Mouse (Mus musculus) kidney, embryonic 15.5 days (tissue): ENCODE measurements at regions not wholly inside any gene's neighbourhood (a gene's known extent, or its start where the extent isn't known, plus 50 kb on each side); places are given as distances from the start of the nearest gene placed in this dataset.
"Not testable (repeated sequence)": the region's sequence is repeated elsewhere in the genome, so short reads cannot be mapped to it uniquely, and the experiment has no call there.

Source experiments
- ATAC-seq: fragments of 200-750 bp; cut with Nextera tagmentation; replicated peaks from 2 replicates; pipeline ENCODE4 v1.8.0; 2017; ENCODE audit warnings: moderate TSS enrichment; ENCODE audit not compliant: low FRiP score
- H3K27ac ChIP-seq: fragments of 300-500 bp; sonication (generic); 2 replicates; pipeline ENCODE4 v1.5.1; 2015; ENCODE audit warnings: mild to moderate bottlenecking, inconsistent platforms
- H3K27me3 ChIP-seq: fragments of 300-500 bp; sonication (generic); 2 replicates; pipeline ENCODE4 v1.6.1; 2015; ENCODE audit warnings: inconsistent platforms
- H3K36me3 ChIP-seq: fragments of 300-500 bp; sonication (generic); 2 replicates; pipeline ENCODE4 v1.6.1; 2015; ENCODE audit warnings: inconsistent platforms
- H3K4me1 ChIP-seq: fragments of 300-500 bp; sonication (generic); 2 replicates; pipeline ENCODE4 v1.6.1; 2015; ENCODE audit warnings: inconsistent platforms
- H3K4me2 ChIP-seq: fragments of 300-500 bp; sonication (generic); 2 replicates; pipeline ENCODE4 v1.6.1; 2015; ENCODE audit warnings: moderate library complexity, mild to moderate bottlenecking, inconsistent platforms
- H3K4me3 ChIP-seq: fragments of 300-500 bp; sonication (generic); replicated peaks from 2 replicates; pipeline ENCODE4 v1.5.1; 2015; ENCODE audit warnings: mild to moderate bottlenecking, inconsistent platforms
- H3K9ac ChIP-seq: fragments of 300-500 bp; sonication (generic); 2 replicates; pipeline ENCODE4 v1.6.1; 2015; ENCODE audit warnings: mild to moderate bottlenecking, inconsistent platforms
- H3K9me3 ChIP-seq: fragments of 300-500 bp; sonication (generic); replicated peaks from 2 replicates; pipeline ENCODE4 v1.6.1; 2016; ENCODE audit warnings: inconsistent platforms
- WGBS: fragments of 180-500 bp; shearing (Covaris S2); methylation state at CpG from one replicate; pipeline ENCODE4 v1.1.7; 2015; ENCODE audit warnings: mixed read lengths; 5-methylcytosine and 5-hydroxymethylcytosine counted together

- ATAC-seq: 0 out of 2 replicates have a peak, but pooled peaks have one; percentile 40
- no peak overlapping the region for H3K9ac ChIP-seq
- 75% methylated on average over 4 of the region's 4 CpGs for whole genome bisulfite sequencing
Observed at GRCm38 (mm10) chr2:117455021-117455739, 112.4 kb upstream of the Rasgrp1 start.

GRCm38 (mm10) chr2:117455740-117456455 is 113.1 kb upstream of the Rasgrp1 start:
- Histone ChIP-seq H3K27me3 (no peaks in the 10 kb centered on the region), H3K9me3 (no peaks in the 10 kb centered on the region), H3K4me1 (no peaks in the 10 kb centered on the region), H3K36me3 (no peaks in the 10 kb centered on the region), H3K27ac (no peak overlapping the region), H3K9ac (no peak overlapping the region), H3K4me2 (no peak overlapping the region), H3K4me3 (no peak overlapping the region)
- ATAC-seq: peak; percentile 55; the same call in 1 of the 2 replicates
- 65% methylated on average over 7 of the region's 7 CpGs for WGBS

More at GRCm38 (mm10) chr2:117455021-117455739, 112.4 kb upstream of the Rasgrp1 start:
- H3K4me2 ChIP-seq: no peak overlapping the region
- H3K27me3 ChIP-seq: no peaks in the 10 kb centered on the region
- no peaks in the 10 kb centered on the region for H3K36me3 ChIP-seq
- H3K4me1 ChIP-seq: no peaks in the 10 kb centered on the region
- no peak overlapping the region for H3K27ac ChIP-seq
- H3K9me3 ChIP-seq: no peaks in the 10 kb centered on the region
- no peak overlapping the region for H3K4me3 ChIP-seq

- ATAC-seq: no peak
- no peak overlapping the region; the same call in 1 of the 2 replicates for H3K27ac ChIP-seq
- no peaks in the 10 kb centered on the region for H3K27me3 ChIP-seq
- 79% methylated on average over 13 of the region's 13 CpGs for WGBS
- no peaks in the 10 kb centered on the region for H3K36me3 ChIP-seq
- no peaks in the 10 kb centered on the region for H3K4me1 ChIP-seq
- H3K9me3 ChIP-seq: no peaks in the 10 kb centered on the region
- H3K4me3 ChIP-seq: no peak overlapping the region
- H3K9ac ChIP-seq: no peak overlapping the region
- H3K4me2 ChIP-seq: no peak overlapping the region
Observed at GRCm38 (mm10) chr2:117456456-117457020, 113.7 kb upstream of the Rasgrp1 start.

GRCm38 (mm10) chr2:117461541-117462290 is 118.9 kb upstream of the Rasgrp1 start:
- Histone ChIP-seq H3K9ac (no peak overlapping the region), H3K27me3 (no peaks in the 10 kb centered on the region), H3K27ac (no peak overlapping the region), H3K9me3 (no peaks in the 10 kb centered on the region), H3K4me1 (no peaks in the 10 kb centered on the region), H3K36me3 (no peaks in the 10 kb centered on the region), H3K4me3 (no peak overlapping the region), H3K4me2 (no peak overlapping the region)
- no peak for ATAC-seq
- 77% methylated on average over 4 of the region's 4 CpGs for WGBS

- no peaks in the 10 kb centered on the region for H3K9me3 ChIP-seq
- H3K9ac ChIP-seq: no peak overlapping the region
- H3K27me3 ChIP-seq: no peaks in the 10 kb centered on the region
- no peak overlapping the region for H3K27ac ChIP-seq
- no peaks in the 10 kb centered on the region for H3K36me3 ChIP-seq
- 77% methylated on average over 2 of the region's 2 CpGs for WGBS
- no peak overlapping the region for H3K4me2 ChIP-seq
- H3K4me1 ChIP-seq: no peaks in the 10 kb centered on the region
- no peak overlapping the region for H3K4me3 ChIP-seq
- no peak for ATAC-seq
Observed at GRCm38 (mm10) chr2:117474885-117475542, 132.2 kb upstream of the Rasgrp1 start.

GRCm38 (mm10) chr2:117475561-117475960 is 132.8 kb upstream of the Rasgrp1 start:
- Histone ChIP-seq H3K4me3 (no peak overlapping the region), H3K4me2 (no peak overlapping the region), H3K9me3 (no peaks in the 10 kb centered on the region), H3K27ac (no peak overlapping the region), H3K4me1 (no peaks in the 10 kb centered on the region), H3K9ac (no peak overlapping the region), H3K36me3 (no peaks in the 10 kb centered on the region), H3K27me3 (no peaks in the 10 kb centered on the region)
- WGBS: 50% methylated on average over 3 of the region's 3 CpGs
- no peak for ATAC-seq

- H3K36me3 ChIP-seq, H3K4me1 ChIP-seq, H3K9me3 ChIP-seq, H3K9ac ChIP-seq, H3K27ac ChIP-seq, H3K4me3 ChIP-seq, ATAC-seq, H3K27me3 ChIP-seq, H3K4me2 ChIP-seq: not testable (repeated sequence)
- 84% methylated on average over 11 of the region's 11 CpGs for WGBS
Observed at GRCm38 (mm10) chr2:117477503-117477902, 134.7 kb upstream of the Rasgrp1 start.

DNA sequence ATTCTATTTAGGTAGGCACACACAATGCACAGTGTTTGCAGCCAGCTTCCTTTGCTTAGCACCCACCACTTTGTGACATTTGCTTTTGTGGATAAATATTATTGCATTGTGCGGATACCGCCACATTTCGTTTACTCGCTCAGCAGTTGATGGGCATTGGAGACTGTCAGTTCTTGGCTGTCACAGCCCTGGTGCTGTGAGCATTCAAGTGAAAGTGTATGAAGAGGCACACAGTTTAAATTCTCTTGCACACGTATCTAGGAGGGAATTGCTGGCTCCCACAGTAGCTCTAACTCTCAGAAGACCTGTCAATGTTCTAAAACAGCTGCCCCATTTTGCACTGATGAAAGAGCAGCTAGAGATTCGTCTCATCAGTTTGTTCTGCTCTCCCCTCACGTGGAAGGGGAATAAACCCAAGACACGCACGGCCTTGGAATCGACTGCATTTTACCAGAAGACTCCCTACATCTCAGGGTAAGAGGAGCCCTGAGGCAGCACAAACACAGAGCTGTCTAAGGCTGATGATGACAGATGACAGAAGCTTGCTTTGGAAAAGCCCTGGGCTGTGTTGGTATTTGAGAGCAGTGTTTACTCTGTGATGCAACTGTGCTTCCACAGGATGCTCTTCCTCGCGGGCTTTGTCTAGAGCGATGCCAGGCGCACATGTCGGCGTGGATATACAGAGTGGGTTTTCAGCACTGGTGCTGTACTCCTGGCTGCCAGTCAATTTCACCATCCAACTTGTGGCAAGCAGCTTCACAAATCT is 136.6 kb upstream of the Rasgrp1 start:
- WGBS: 82% methylated on average over 16 of the region's 16 CpGs
- H3K9ac ChIP-seq, H3K27ac ChIP-seq, H3K9me3 ChIP-seq, H3K36me3 ChIP-seq, H3K4me2 ChIP-seq, H3K4me1 ChIP-seq, H3K4me3 ChIP-seq, ATAC-seq, H3K27me3 ChIP-seq: not testable (repeated sequence)

GRCm38 (mm10) chr2:117486447-117486846 is 143.6 kb upstream of the Rasgrp1 start:
- no peak overlapping the region for H3K4me3 ChIP-seq

DNA sequence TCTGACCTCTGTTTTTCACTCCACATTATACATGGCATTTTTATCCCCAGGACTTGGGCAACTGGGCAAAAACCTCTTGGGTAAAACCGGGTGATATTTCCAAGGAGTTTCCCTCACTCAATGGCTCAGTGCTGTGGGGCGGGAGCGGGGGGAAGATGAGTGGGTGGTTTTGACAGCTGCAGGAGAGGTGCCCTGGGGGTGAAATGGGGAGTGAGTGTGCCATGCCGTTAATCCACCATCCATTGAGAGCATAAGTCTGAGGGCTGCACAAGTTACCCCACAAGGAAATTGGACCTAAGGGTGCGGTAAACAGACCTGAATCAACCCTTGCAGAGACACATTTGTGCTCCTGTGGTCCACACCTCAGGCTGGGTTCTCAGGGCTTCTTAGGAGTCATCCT is 155.8 kb upstream of the Rasgrp1 start:
- Histone ChIP-seq H3K4me3 (no peak overlapping the region), H3K9ac (no peak overlapping the region), H3K27me3 (no peaks in the 10 kb centered on the region), H3K27ac (no peak overlapping the region), H3K4me2 (no peak overlapping the region), H3K36me3 (no peaks in the 10 kb centered on the region), H3K9me3 (no peaks in the 10 kb centered on the region), H3K4me1 (no peaks in the 10 kb centered on the region)
- 75% methylated on average over 5 of the region's 5 CpGs for WGBS
- no peak for ATAC-seq

More at GRCm38 (mm10) chr2:117486447-117486846, 143.6 kb upstream of the Rasgrp1 start:
- H3K27ac ChIP-seq: no peak overlapping the region
- no peaks in the 10 kb centered on the region for H3K4me1 ChIP-seq
- H3K4me2 ChIP-seq: no peak overlapping the region
- H3K27me3 ChIP-seq: no peaks in the 10 kb centered on the region
- H3K9me3 ChIP-seq: no peaks in the 10 kb centered on the region
- WGBS: 85% methylated on average over 2 of the region's 2 CpGs
- H3K9ac ChIP-seq: no peak overlapping the region
- ATAC-seq: no peak
- H3K36me3 ChIP-seq: no peaks in the 10 kb centered on the region

GRCm38 (mm10) chr2:117502611-117503010 is 159.8 kb upstream of the Rasgrp1 start:
- Histone ChIP-seq H3K27ac (no peak overlapping the region), H3K9me3 (no peaks in the 10 kb centered on the region), H3K4me2 (no peak overlapping the region), H3K9ac (no peak overlapping the region), H3K4me3 (no peak overlapping the region), H3K4me1 (no peaks in the 10 kb centered on the region), H3K27me3 (no peaks in the 10 kb centered on the region), H3K36me3 (no peaks in the 10 kb centered on the region)
- no peak for ATAC-seq
